Mouse (Mus musculus) myocyte (in vitro differentiated cells): ENCODE results near the gene Ints3.

Source experiments
- E2F4 ChIP-seq: IDR thresholded peaks from one replicate; pipeline ENCODE4 v1.6.1; 2011; ENCODE audit warnings: mild to moderate bottlenecking, control low read depth, moderate library complexity; ENCODE audit not compliant: insufficient read depth
- MYOG ChIP-seq, 3 experiments: IDR thresholded peaks; one replicate each; pipeline ENCODE4 v1.6.1; 2011; ENCODE audit warnings: control low read depth in 2 of 3, low read depth in 2 of 3, mild to moderate bottlenecking in 2 of 3; ENCODE audit not compliant: insufficient read length in 2 of 3, control insufficient read depth in 1 of 3, insufficient read depth in 1 of 3
- POLR2A ChIP-seq: IDR thresholded peaks from one replicate; pipeline ENCODE4 v1.6.1; 2011; ENCODE audit warnings: low read depth, mild to moderate bottlenecking, control low read depth, moderate library complexity; ENCODE audit not compliant: insufficient read length

DNA sequence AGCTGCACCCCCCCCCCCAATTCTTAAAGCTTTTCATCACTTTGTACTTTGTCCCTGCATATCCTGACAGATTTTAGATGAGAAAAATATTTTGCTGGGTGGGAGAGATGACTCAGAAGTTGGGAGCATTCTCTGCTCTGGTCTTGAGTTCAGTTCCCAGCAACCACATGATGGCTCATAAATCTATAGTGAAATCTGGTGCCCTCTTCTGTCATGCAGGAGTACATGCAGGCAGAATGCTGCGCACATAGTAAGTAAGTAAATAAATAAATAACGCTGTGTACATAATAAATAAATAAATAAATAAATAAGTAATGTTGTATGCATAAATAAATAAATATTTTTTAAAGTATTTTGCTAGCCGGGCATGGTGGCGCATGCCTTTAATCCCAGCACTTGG, 85.6 kb downstream of the Ints3 start:
- TF ChIP-seq POLR2A: no peak
- no peak for TF ChIP-seq E2F4
- TF ChIP-seq MYOG (IDR thresholded peaks at IDR 0.05; ENCODE audit: control insufficient read depth in 1 of 3, insufficient read depth in 1 of 3, insufficient read length in 2 of 3, low read depth in 2 of 3): no peak
